Mouse (Mus musculus) thymus, adult 2 months (tissue): ENCODE measurements around the gene Limk2. TPM values are rescaled to one million over a fixed set of nuclear protein-coding genes. Genes with fewer than 3 reads are reported as not detected.

Experiments used
- DNase-seq: peaks from one replicate; pipeline ENCODE4 v3.0.0; 2021
- H3K27ac ChIP-seq: fragments of 200-500 bp; 2 replicates; pipeline ENCODE4 v1.5.1; 2012; ENCODE audit warnings: low read length, control low read depth; ENCODE audit not compliant: control insufficient read depth, insufficient read depth
- H3K27me3 ChIP-seq: fragments of 200-500 bp; 2 replicates; pipeline ENCODE4 v1.6.1; 2012; ENCODE audit warnings: mild to moderate bottlenecking, low read length, moderate library complexity, mixed read lengths; ENCODE audit not compliant: control insufficient read depth, insufficient read depth
- H3K36me3 ChIP-seq: fragments of 200-500 bp; 2 replicates; pipeline ENCODE4 v1.6.1; 2012; ENCODE audit warnings: mild to moderate bottlenecking, low read length, moderate library complexity; ENCODE audit not compliant: control insufficient read depth, insufficient read depth
- H3K4me1 ChIP-seq: fragments of 200-500 bp; replicated peaks from 2 replicates; pipeline ENCODE4 v1.6.1; 2012; ENCODE audit warnings: low read length; ENCODE audit not compliant: control insufficient read depth, insufficient read depth
- H3K4me3 ChIP-seq: fragments of 200-500 bp; 2 replicates; pipeline ENCODE4 v1.5.1; 2012; ENCODE audit warnings: mild to moderate bottlenecking, low read length, control low read depth, moderate library complexity; ENCODE audit not compliant: control insufficient read depth, insufficient read depth
- CTCF ChIP-seq: fragments of 200-500 bp; IDR thresholded peaks from 2 replicates; pipeline ENCODE4 v1.5.1; 2012; ENCODE audit warnings: mild to moderate bottlenecking, control low read depth, low read length, moderate library complexity, borderline replicate concordance; ENCODE audit not compliant: control insufficient read depth, poor library complexity, insufficient read depth; ENCODE audit errors: extremely low read depth
- POLR2A ChIP-seq: fragments of 200-500 bp; IDR thresholded peaks from 2 replicates; pipeline ENCODE4 v1.6.1; 2012; ENCODE audit warnings: mild to moderate bottlenecking, low read length, control low read depth, moderate library complexity; ENCODE audit not compliant: control insufficient read depth, poor library complexity, insufficient read depth; ENCODE audit errors: extremely low read depth
- WGBS: fragments of 180-500 bp; shearing (Covaris S2); methylation state at CpG from one replicate; pipeline ENCODE4 v1.1.7; 2018; 5-methylcytosine and 5-hydroxymethylcytosine counted together
- polyA plus RNA-seq: library from polyadenylated mRNA; depleted of rRNA; stranded (reverse); fragments of >200 nt; gene quantifications from 2 replicates; pipeline ENCODE4 v1.2.3, GENCODE M21; 2012; rRNA removed

The Limk2 gene
- polyA plus RNA-seq, 1 experiment, result 185 TPM

DNA sequence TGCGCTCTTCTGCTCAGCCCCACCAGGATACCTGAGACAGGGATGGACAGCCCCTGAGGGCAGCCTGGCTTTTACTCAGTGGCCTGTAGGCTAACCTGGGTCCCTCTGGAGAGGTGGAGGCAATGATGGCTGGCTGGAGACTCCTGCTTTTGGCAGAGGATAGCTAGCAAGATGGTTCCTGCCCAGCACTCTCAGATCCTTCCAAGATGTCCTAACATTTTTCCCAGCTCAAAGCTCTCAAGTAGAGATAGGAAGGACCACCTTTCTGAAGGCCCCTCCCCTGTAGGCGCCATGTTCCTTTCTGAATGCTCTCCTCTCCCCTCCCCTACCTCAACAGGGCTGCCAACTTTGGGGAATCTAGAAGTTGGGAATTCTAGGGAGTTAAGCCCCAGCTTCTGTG is 114.3 kb downstream of the Limk2 start:
- peaks cover 59% of the 10 kb centered on the region for H3K4me1 ChIP-seq
- peaks cover 23% of the 10 kb centered on the region for H3K36me3 ChIP-seq
- no peak overlapping the region for H3K27ac ChIP-seq
- no peaks in the 10 kb centered on the region for H3K27me3 ChIP-seq
- TF ChIP-seq POLR2A, result no peak
- TF ChIP-seq CTCF, result no peak
- WGBS, result 93% methylated on average over 2 of the region's 2 CpGs
- no peak for DNase-seq
- H3K4me3 ChIP-seq, result no peak overlapping the region; the same call in 1 of the 2 replicates

Other genes starting within 250 kb of the Limk2 start
- gene Sfi1, start 215.7 kb downstream of the Limk2 start, polyA plus RNA-seq, result 36.8 and 49.4 TPM in 2 replicates
- gene Eif4enif1, start 206.8 kb downstream of the Limk2 start, polyA plus RNA-seq, result 87.8 and 88.8 TPM in 2 replicates
- gene Drg1, start 142.8 kb downstream of the Limk2 start, polyA plus RNA-seq, result 36.8 and 36.9 TPM in 2 replicates
- 216 and 243 TPM in 2 replicates for gene Patz1, start 120.3 kb downstream of the Limk2 start, polyA plus RNA-seq
- 151 and 153 TPM in 2 replicates for gene Pik3ip1, start 78.8 kb downstream of the Limk2 start, polyA plus RNA-seq
- gene Rnf185, start 43.2 kb upstream of the Limk2 start, polyA plus RNA-seq, result 23.2 and 25.7 TPM in 2 replicates
- gene Pla2g3, start 79.1 kb upstream of the Limk2 start, polyA plus RNA-seq, result 1.6 and 1.9 TPM in 2 replicates
- gene Inpp5j, start 95.6 kb upstream of the Limk2 start, polyA plus RNA-seq, result 2.2 and 3.2 TPM in 2 replicates
- 24.5 and 40.8 TPM in 2 replicates for gene Selenom, start 105.5 kb upstream of the Limk2 start, polyA plus RNA-seq
- 20.8 and 21.2 TPM in 2 replicates for gene Smtn, start 131.4 kb upstream of the Limk2 start, polyA plus RNA-seq
- 21.8 and 22.6 TPM in 2 replicates for gene Morc2a, start 240.0 kb upstream of the Limk2 start, polyA plus RNA-seq